Mouse (Mus musculus): Measurements from ENCODE around the gene Mydgf.

GRCm38 (mm10) chr17:56139355-56139754, 44.4 kb downstream of the Mydgf start:
- TF ChIP-seq CTCF (conservative IDR thresholded peaks at IDR 0.05 in 1 of 2, IDR thresholded peaks at IDR 0.05 in 1 of 2; ENCODE audit: low read depth in 2 of 2, low read length in 2 of 2) (no peak), KAT2A (IDR thresholded peaks at IDR 0.05; ENCODE audit: insufficient replicate concordance, low read length) (no peak), CHD2 (IDR thresholded peaks at IDR 0.05; ENCODE audit: low read length) (no peak), CHD1 (IDR thresholded peaks at IDR 0.05; ENCODE audit: low read depth, low read length) (no peak), EP300 (IDR thresholded peaks at IDR 0.05; ENCODE audit: low read length) (no peak), POLR2A (IDR thresholded peaks at IDR 0.05; ENCODE audit: low read depth, low read length) (no peak), USF1 (IDR thresholded peaks at IDR 0.05; ENCODE audit: low read depth, low read length) (no peak)

Data from CH12.LX (cell line).